Mouse (Mus musculus): ENCODE measurements around the gene Amotl2. TPM values are rescaled to one million over a fixed set of nuclear protein-coding genes. Genes with fewer than 3 reads are reported as not detected.

Amotl2 gene
- total and polyA plus RNA-seq, 3 experiments: not detected

GRCm38 (mm10) chr9:102689940-102690642 lies 26.4 kb upstream of the Amotl2 start:
- H3K27me3 ChIP-seq (ENCODE audit: control insufficient read depth in 1 of 2, insufficient read depth in 2 of 2, low read length in 2 of 2): no peaks in the 10 kb centered on the region
- no peaks in the 10 kb centered on the region for H3K9me3 ChIP-seq (replicated peaks; ENCODE audit: insufficient read depth, low read length)
- no peaks in the 10 kb centered on the region for H3K36me3 ChIP-seq (ENCODE audit: control insufficient read depth in 1 of 2, insufficient read depth in 2 of 2, low read length in 2 of 2)
- TF ChIP-seq CHD2 (IDR thresholded peaks at IDR 0.05; ENCODE audit: low read length) (no peak), POLR2AphosphoS5 (IDR thresholded peaks at IDR 0.05; ENCODE audit: borderline replicate concordance, low read depth, low read length) (no peak), BHLHE40 (IDR thresholded peaks at IDR 0.05; ENCODE audit: borderline replicate concordance, low read depth, low read length) (no peak), ELF1 (IDR thresholded peaks at IDR 0.05; ENCODE audit: low read depth, low read length) (no peak), CTCF (IDR thresholded peaks at IDR 0.05 in 2 of 3, conservative IDR thresholded peaks at IDR 0.05 in 1 of 3; ENCODE audit: control insufficient read depth in 1 of 3, insufficient read depth in 1 of 3, low read depth in 2 of 3, low read length in 3 of 3, poor library complexity in 1 of 3, severe bottlenecking in 1 of 3) (no peak), MYC (IDR thresholded peaks at IDR 0.05; ENCODE audit: low read depth, low read length) (no peak), ZC3H11A (IDR thresholded peaks at IDR 0.05; ENCODE audit: low read depth, low read length) (no peak), MXI1 (IDR thresholded peaks at IDR 0.05; ENCODE audit: low read depth, low read length) (no peak), JUND (IDR thresholded peaks at IDR 0.05; ENCODE audit: low read depth, low read length) (no peak), RCOR1 (IDR thresholded peaks at IDR 0.05; ENCODE audit: low read depth, low read length) (no peak), POLR2AphosphoS2 (IDR thresholded peaks at IDR 0.05; ENCODE audit: low read length) (no peak), ZNF384 (IDR thresholded peaks at IDR 0.05; ENCODE audit: low read depth, low read length) (no peak), SIN3A (IDR thresholded peaks at IDR 0.05; ENCODE audit: low read length) (no peak), RAD21 (IDR thresholded peaks at IDR 0.05; ENCODE audit: low read depth, low read length) (no peak), TCF12 (IDR thresholded peaks at IDR 0.05; ENCODE audit: low read depth, low read length) (no peak), UBTF (IDR thresholded peaks at IDR 0.05; ENCODE audit: borderline replicate concordance, insufficient read depth, low read depth, low read length) (no peak), MAFK (IDR thresholded peaks at IDR 0.05; ENCODE audit: borderline replicate concordance, low read depth, low read length) (no peak)
- no peak for DNase-seq (ENCODE audit: low read depth, low spot score)
- no peaks in the 10 kb centered on the region for H3K79me2 ChIP-seq (ENCODE audit: control insufficient read depth, insufficient read depth, low read length, poor library complexity)
- H3K4me3 ChIP-seq (ENCODE audit: control insufficient read depth in 1 of 2, insufficient read depth in 1 of 2, low read depth in 2 of 2, low read length in 2 of 2): no peak overlapping the region
- no peak overlapping the region for H3K9ac ChIP-seq (ENCODE audit: control insufficient read depth, low read depth, low read length, poor library complexity, severe bottlenecking)
- no peak overlapping the region for H3K27ac ChIP-seq (ENCODE audit: control insufficient read depth, low read depth, low read length)
- no peaks in the 10 kb centered on the region for H3K4me1 ChIP-seq (ENCODE audit: control insufficient read depth in 1 of 2, insufficient read depth in 2 of 2, low read length in 2 of 2)

- Histone ChIP-seq H3K9ac (ENCODE audit: control insufficient read depth, low read depth, low read length, poor library complexity, severe bottlenecking) (no peak overlapping the region), H3K79me2 (ENCODE audit: control insufficient read depth, insufficient read depth, low read length, poor library complexity) (no peaks in the 10 kb centered on the region), H3K4me1 (ENCODE audit: control insufficient read depth in 1 of 2, insufficient read depth in 2 of 2, low read length in 2 of 2) (no peaks in the 10 kb centered on the region), H3K27ac (ENCODE audit: control insufficient read depth, low read depth, low read length) (no peak overlapping the region), H3K4me3 (ENCODE audit: control insufficient read depth in 1 of 2, insufficient read depth in 1 of 2, low read depth in 2 of 2, low read length in 2 of 2) (no peak overlapping the region), H3K9me3 (replicated peaks; ENCODE audit: insufficient read depth, low read length) (no peaks in the 10 kb centered on the region), H3K27me3 (ENCODE audit: control insufficient read depth in 1 of 2, insufficient read depth in 2 of 2, low read length in 2 of 2) (no peaks in the 10 kb centered on the region), H3K36me3 (ENCODE audit: control insufficient read depth in 1 of 2, insufficient read depth in 2 of 2, low read length in 2 of 2) (no peaks in the 10 kb centered on the region)
- no peak for TF ChIP-seq E2F4 (IDR thresholded peaks at IDR 0.05; ENCODE audit: borderline replicate concordance, low read depth, low read length)
- TF ChIP-seq CTCF (IDR thresholded peaks at IDR 0.05 in 2 of 3, conservative IDR thresholded peaks at IDR 0.05 in 1 of 3; ENCODE audit: control insufficient read depth in 1 of 3, insufficient read depth in 1 of 3, low read depth in 2 of 3, low read length in 3 of 3, poor library complexity in 1 of 3, severe bottlenecking in 1 of 3): no peak
- TF ChIP-seq NRF1 (IDR thresholded peaks at IDR 0.05; ENCODE audit: insufficient read depth, low read depth, low read length, poor library complexity, severe bottlenecking): no peak
- no peak for TF ChIP-seq TAL1 (IDR thresholded peaks at IDR 0.05; ENCODE audit: low read length)
- no peak for TF ChIP-seq JUND (IDR thresholded peaks at IDR 0.05; ENCODE audit: low read depth, low read length)
- no peak for TF ChIP-seq MAX (IDR thresholded peaks at IDR 0.05; ENCODE audit: low read length)
- no peak for TF ChIP-seq ZKSCAN1 (IDR thresholded peaks at IDR 0.05; ENCODE audit: low read depth, low read length)
- TF ChIP-seq TCF12 (IDR thresholded peaks at IDR 0.05; ENCODE audit: low read depth, low read length): no peak
- peak; percentile 4 for DNase-seq (ENCODE audit: low read depth, low spot score)
Observed at GRCm38 (mm10) chr9:102690891-102691290, 25.6 kb upstream of the Amotl2 start.

Measured in MEL (cell line).